ENCODE assay signal across 9 mouse cellular contexts in the genomic region with DNA sequence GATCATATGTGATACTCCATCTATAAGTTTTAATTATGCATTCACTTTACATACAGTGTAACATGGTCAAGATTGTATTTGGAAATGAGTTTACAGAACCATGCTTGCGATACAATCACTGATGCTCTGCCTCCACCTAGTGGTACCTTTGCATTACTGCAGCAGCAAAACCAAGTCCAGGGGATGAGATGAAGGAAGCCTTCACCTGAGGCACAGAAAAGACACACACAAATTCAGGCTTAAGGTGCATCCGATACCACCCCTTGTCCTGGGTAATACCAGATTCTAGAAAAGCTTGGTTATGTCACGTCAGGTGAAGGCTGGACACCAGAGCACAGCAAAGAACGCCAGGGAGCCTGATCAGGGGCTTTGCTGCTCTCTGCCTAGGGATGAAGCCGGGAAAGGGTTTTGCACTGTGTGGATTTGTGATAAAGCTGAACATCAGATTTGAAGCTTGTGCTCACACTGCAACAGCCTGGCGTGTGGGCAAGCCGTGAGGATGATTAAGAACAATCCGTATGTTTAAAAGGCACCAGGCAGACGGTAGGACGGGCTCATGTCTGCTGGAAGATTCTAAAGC. TPM values are rescaled to one million over a fixed set of nuclear protein-coding genes. Genes with fewer than 3 reads are reported as not detected.
DNase-seq lines count a peak whose midpoint lies in the region; TF ChIP-seq lines count a peak whose summit lies in the region.
"Had no signal": no experiment of that assay in that cellular context is flagged by ENCODE, and none has a peak within 500 bp of the region (broad histone marks: within the 10 kb centered on the region; RNA-seq: fewer than 3 reads in every experiment).

No protein-coding gene starts in this region.

- no peaks in the 10 kb centered on the region for H3K27me3 ChIP-seq in C2C12 (ENCODE audit: control insufficient read depth, insufficient read depth, insufficient read length)
- H3K27me3 ChIP-seq: stomach, embryonic 15.5 days had no signal

- no peak overlapping the region for H3ac ChIP-seq in C2C12 (ENCODE audit: control insufficient read depth, insufficient read length, low read depth)

- no peaks in the 10 kb centered on the region for H3K4me1 ChIP-seq in cortical plate, adult 2 months (ENCODE audit: control insufficient read depth, insufficient read depth, low read length)
- H3K4me1 ChIP-seq: stomach, embryonic 15.5 days had no signal

- peak; percentile 79 for TF ChIP-seq CTCF in C2C12 (IDR thresholded peaks at IDR 0.05; ENCODE audit: control insufficient read depth, insufficient read depth, insufficient read length)
- TF ChIP-seq CTCF in cortical plate, adult 2 months (IDR thresholded peaks at IDR 0.05; ENCODE audit: extremely low read depth, insufficient read depth, low read length) = peak; percentile 99

- DNase-seq in Muller cell, postnatal 12 days (ENCODE audit: inconsistent ontology term) = peak; percentile 35
- peak; percentile 60 for DNase-seq in heart, postnatal 4 days
- peak; percentile 60 to 68 for DNase-seq in kidney, postnatal 4 days
- peak; percentile 27 to 43 for DNase-seq in lung, adult 18-20 months
- peak; percentile 87 for DNase-seq in retina, embryonic 14.5 days (ENCODE audit: low spot score)
- no peak for DNase-seq in gastrocnemius, postnatal 4 days (ENCODE audit: low spot score in 2 of 2)

- no peaks in the 10 kb centered on the region for H3K79me2 ChIP-seq in C2C12 (ENCODE audit: control insufficient read depth, insufficient read depth)

- H3K79me3 ChIP-seq in C2C12 (ENCODE audit: low read depth) = no peaks in the 10 kb centered on the region

- H3K27ac ChIP-seq in cortical plate, adult 2 months (ENCODE audit: insufficient read depth, low read length) = no peak overlapping the region
- H3K27ac ChIP-seq: stomach, embryonic 15.5 days had no signal

- peaks cover 13% of the 10 kb centered on the region for H3K36me3 ChIP-seq in C2C12 (ENCODE audit: control insufficient read depth, insufficient read depth)

- TF ChIP-seq POLR2A in cortical plate, adult 2 months (IDR thresholded peaks at IDR 0.05; ENCODE audit: extremely low read depth, insufficient read depth, low read length) = no peak

- H3K4me3 ChIP-seq in C2C12 (ENCODE audit: insufficient read depth, poor library complexity, severe bottlenecking) = no peak overlapping the region
- H3K4me3 ChIP-seq in cortical plate, adult 2 months (ENCODE audit: insufficient read depth, low read length) = no peak overlapping the region
- H3K4me3 ChIP-seq: stomach, embryonic 15.5 days had no signal

TF ChIP-seq in C2C12, 6 proteins besides CTCF, POLR2A, EP300 and RAD21:
- TF ChIP-seq MYOD1 (IDR thresholded peaks at IDR 0.05; ENCODE audit: control insufficient read depth, insufficient read length, low read depth) = no peak
- no peak for TF ChIP-seq MYOG (IDR thresholded peaks at IDR 0.05; ENCODE audit: control insufficient read depth, extremely low read depth, insufficient read length)
- TF ChIP-seq CEBPB (IDR thresholded peaks at IDR 0.05; ENCODE audit: low read depth) = no peak
- no peak for TF ChIP-seq USF1 (IDR thresholded peaks at IDR 0.05; ENCODE audit: low read depth)
- TF ChIP-seq FOSL1 (IDR thresholded peaks at IDR 0.05; ENCODE audit: insufficient read depth, low read length, poor library complexity, severe bottlenecking) = no peak
- TF ChIP-seq MAX (IDR thresholded peaks at IDR 0.05) = no peak

RNA-seq across cellular contexts. Expression of gene Rab12, which starts 29.4 kb away (rescaled TPM):
- 32.4 TPM for polyA plus RNA-seq in C2C12 (2012; fragmentation: generic; extraction: Trizol)
- polyA plus RNA-seq in cortical plate, adult 2 months (2012; rRNA removed) = 105 and 113 TPM in 2 replicates
- total RNA-seq in heart, postnatal 4 days (2021) = 100 to 1,000 TPM; 113 to 114 TPM
- 100 to 1,000 TPM; 119 to 128 TPM for total RNA-seq in gastrocnemius, postnatal 4 days (2021)

RNA-seq across cellular contexts. Expression of gene Mtcl1, which starts 40.6 kb away (rescaled TPM):
- polyA plus RNA-seq in C2C12 (2012; fragmentation: generic; extraction: Trizol) = 15.1 TPM
- 46.6 and 47.8 TPM in 2 replicates for polyA plus RNA-seq in cortical plate, adult 2 months (2012; rRNA removed)
- 1 to 10 TPM; 4.9 to 5.4 TPM for total RNA-seq in heart, postnatal 4 days (2021)
- total RNA-seq in gastrocnemius, postnatal 4 days (2021) = 10 to 100 TPM; 30.3 to 31.4 TPM

Comparison
In these comparisons a context has a peak if more than half of its experiments do, and no peak if none do; other contexts are left out.
1. DNase-seq: peak in Muller cell, postnatal 12 days (single experiment), heart, postnatal 4 days (single experiment), kidney, postnatal 4 days (2 of 2), lung, adult 18-20 months (2 of 2) and retina, embryonic 14.5 days (single experiment); none in gastrocnemius, postnatal 4 days (0 of 2).
2. RNA of gene Mtcl1, which starts 40.6 kb away (total RNA-seq): 30.3 to 31.4 TPM in gastrocnemius, postnatal 4 days; 4.9 to 5.4 TPM in heart, postnatal 4 days; every median in the first group is over 4 times any median in the second.